Mouse (Mus musculus): ENCODE data around the gene B4galnt1. TPM values are rescaled to one million over a fixed set of nuclear protein-coding genes. Genes with fewer than 3 reads are reported as not detected.

The B4galnt1 gene
- 1.2 and 1.7 TPM in 2 replicates for polyA plus RNA-seq (2015; fragmentation: Nextera tagmentation; extraction: Ambion mirVana)

GRCm38 (mm10) chr10:127164631-127165353 lies at the start of gene B4galnt1:
TSS of gene B4galnt1 (plus strand) at chr10:127165225.
- Histone ChIP-seq H3K4me1 (peaks cover 34% of the 10 kb centered on the region), H3K36me3 (no peaks in the 10 kb centered on the region), H3K4me3 (peak within 1 kb of the TSS; percentile 66), H3K27ac (replicated peaks) (no peak within 1 kb of the TSS), H3K9me3 (no peaks in the 10 kb centered on the region), H3K4me2 (peak within 1 kb of the TSS; percentile 100), H3K9ac (peak within 1 kb of the TSS; percentile 80), H3K27me3 (replicated peaks) (peaks cover 79% of the 10 kb centered on the region)
- WGBS: 2% methylated on average over 52 of the region's 52 CpGs
- peak; percentile 37; the same call in 1 of the 2 replicates for ATAC-seq (ENCODE audit: extremely low read depth, insufficient number of reproducible peaks, low FRiP score, low TSS enrichment)

- no peaks in the 10 kb centered on the region for H3K9me3 ChIP-seq
- H3K27me3 ChIP-seq (replicated peaks): no peaks in the 10 kb centered on the region
- no peak overlapping the region for H3K4me3 ChIP-seq
- 85% methylated on average over 11 of the region's 11 CpGs for WGBS
- H3K4me1 ChIP-seq: peaks cover 17% of the 10 kb centered on the region
- no peak overlapping the region for H3K9ac ChIP-seq
- no peak for ATAC-seq (ENCODE audit: extremely low read depth, insufficient number of reproducible peaks, low FRiP score, low TSS enrichment)
- H3K4me2 ChIP-seq: no peak overlapping the region
- no peak overlapping the region for H3K27ac ChIP-seq (replicated peaks)
- H3K36me3 ChIP-seq: peaks cover 48% of the 10 kb centered on the region
Observed at GRCm38 (mm10) chr10:127118470-127118869, 46.6 kb upstream of the B4galnt1 start.

- peaks cover 48% of the 10 kb centered on the region for H3K36me3 ChIP-seq
- H3K4me1 ChIP-seq: peaks cover 17% of the 10 kb centered on the region
- H3K9ac ChIP-seq: no peak overlapping the region
- H3K27me3 ChIP-seq (replicated peaks): no peaks in the 10 kb centered on the region
- no peak for ATAC-seq (ENCODE audit: extremely low read depth, insufficient number of reproducible peaks, low FRiP score, low TSS enrichment)
- no peaks in the 10 kb centered on the region for H3K9me3 ChIP-seq
- H3K4me2 ChIP-seq: no peak overlapping the region
- no peak overlapping the region for H3K27ac ChIP-seq (replicated peaks)
- H3K4me3 ChIP-seq: no peak overlapping the region
- WGBS: 89% methylated on average over 10 of the region's 10 CpGs
Observed at GRCm38 (mm10) chr10:127119229-127119628, 45.8 kb upstream of the B4galnt1 start.

- Histone ChIP-seq H3K36me3 (peaks cover 39% of the 10 kb centered on the region), H3K9me3 (no peaks in the 10 kb centered on the region), H3K9ac (peak overlapping the region; percentile 91), H3K27ac (replicated peaks) (no peak overlapping the region), H3K4me2 (peak overlapping the region; percentile 99), H3K4me1 (peaks cover 17% of the 10 kb centered on the region), H3K4me3 (peak overlapping the region; percentile 95), H3K27me3 (replicated peaks) (no peaks in the 10 kb centered on the region)
- WGBS: 3% methylated on average over 34 of the region's 34 CpGs
- ATAC-seq (ENCODE audit: extremely low read depth, insufficient number of reproducible peaks, low FRiP score, low TSS enrichment): no peak
Observed at GRCm38 (mm10) chr10:127120301-127121065, 44.5 kb upstream of the B4galnt1 start.

- 0% methylated on average over 19 of the region's 19 CpGs for WGBS
- no peak within 1 kb of the TSS for H3K27ac ChIP-seq (replicated peaks)
- H3K36me3 ChIP-seq: peaks cover 33% of the 10 kb centered on the region
- no peaks in the 10 kb centered on the region for H3K9me3 ChIP-seq
- ATAC-seq (ENCODE audit: extremely low read depth, insufficient number of reproducible peaks, low FRiP score, low TSS enrichment): peak; percentile 98
- peak within 1 kb of the TSS; percentile 99 for H3K4me2 ChIP-seq
- peak within 1 kb of the TSS; percentile 95 for H3K4me3 ChIP-seq
- H3K27me3 ChIP-seq (replicated peaks): no peaks in the 10 kb centered on the region
- H3K9ac ChIP-seq: peak within 1 kb of the TSS; percentile 91
- H3K4me1 ChIP-seq: peaks cover 17% of the 10 kb centered on the region
Observed at GRCm38 (mm10) chr10:127121066-127121477, 44.0 kb upstream of the B4galnt1 start, which contains the start of gene Os9. TSS of gene Os9 (minus strand) at chr10:127121131.

GRCm38 (mm10) chr10:127122018-127122417 lies 43.0 kb upstream of the B4galnt1 start:
- Histone ChIP-seq H3K27ac (replicated peaks) (no peak overlapping the region), H3K9me3 (no peaks in the 10 kb centered on the region)
- WGBS: 79% methylated on average over 3 of the region's 3 CpGs

GRCm38 (mm10) chr10:127122784-127123435 lies 42.1 kb upstream of the B4galnt1 start:
- WGBS: 9% methylated on average over 13 of the region's 13 CpGs
- no peak for ATAC-seq (ENCODE audit: extremely low read depth, insufficient number of reproducible peaks, low FRiP score, low TSS enrichment)
- peaks cover 17% of the 10 kb centered on the region for H3K4me1 ChIP-seq
- peak overlapping the region; percentile 68 for H3K4me2 ChIP-seq
- H3K27me3 ChIP-seq (replicated peaks): no peaks in the 10 kb centered on the region
- H3K36me3 ChIP-seq: peaks cover 16% of the 10 kb centered on the region
- no peaks in the 10 kb centered on the region for H3K9me3 ChIP-seq
- H3K27ac ChIP-seq (replicated peaks): 0 out of 2 replicates have a peak overlapping the region, but pooled peaks have one; percentile 5
- peak overlapping the region; percentile 38 for H3K4me3 ChIP-seq
- peak overlapping the region; percentile 58 for H3K9ac ChIP-seq

More at GRCm38 (mm10) chr10:127122018-127122417, 43.0 kb upstream of the B4galnt1 start:
- H3K36me3 ChIP-seq: peaks cover 24% of the 10 kb centered on the region
- H3K9ac ChIP-seq: no peak overlapping the region
- peaks cover 17% of the 10 kb centered on the region for H3K4me1 ChIP-seq
- no peaks in the 10 kb centered on the region for H3K27me3 ChIP-seq (replicated peaks)
- peak overlapping the region; percentile 99; the same call in 1 of the 2 replicates for H3K4me2 ChIP-seq
- H3K4me3 ChIP-seq: no peak overlapping the region
- no peak for ATAC-seq (ENCODE audit: extremely low read depth, insufficient number of reproducible peaks, low FRiP score, low TSS enrichment)

- peak overlapping the region; percentile 38 for H3K4me3 ChIP-seq
- H3K27me3 ChIP-seq (replicated peaks): no peaks in the 10 kb centered on the region
- no peaks in the 10 kb centered on the region for H3K9me3 ChIP-seq
- peaks cover 11% of the 10 kb centered on the region for H3K36me3 ChIP-seq
- peaks cover 17% of the 10 kb centered on the region for H3K4me1 ChIP-seq
- H3K27ac ChIP-seq (replicated peaks): no peak overlapping the region
- H3K9ac ChIP-seq: peak overlapping the region; percentile 58
- 14% methylated on average over 4 of the region's 4 CpGs for WGBS
- no peak for ATAC-seq (ENCODE audit: extremely low read depth, insufficient number of reproducible peaks, low FRiP score, low TSS enrichment)
- peak overlapping the region; percentile 68 for H3K4me2 ChIP-seq
Observed at GRCm38 (mm10) chr10:127123436-127123805, 41.6 kb upstream of the B4galnt1 start.

GRCm38 (mm10) chr10:127125210-127126001 lies 39.6 kb upstream of the B4galnt1 start:
- Histone ChIP-seq H3K36me3 (no peaks in the 10 kb centered on the region), H3K27ac (replicated peaks) (no peak overlapping the region), H3K9me3 (no peaks in the 10 kb centered on the region), H3K4me2 (no peak overlapping the region), H3K27me3 (replicated peaks) (no peaks in the 10 kb centered on the region), H3K4me3 (no peak overlapping the region), H3K4me1 (peaks cover 13% of the 10 kb centered on the region), H3K9ac (no peak overlapping the region)
- 69% methylated on average over 9 of the region's 9 CpGs for WGBS
- ATAC-seq (ENCODE audit: extremely low read depth, insufficient number of reproducible peaks, low FRiP score, low TSS enrichment): no peak

GRCm38 (mm10) chr10:127126579-127126978 lies 38.4 kb upstream of the B4galnt1 start:
- H3K9ac ChIP-seq: no peak overlapping the region
- WGBS: 59% methylated on average over 5 of the region's 5 CpGs
- H3K4me2 ChIP-seq: no peak overlapping the region
- H3K9me3 ChIP-seq: no peaks in the 10 kb centered on the region
- ATAC-seq (ENCODE audit: extremely low read depth, insufficient number of reproducible peaks, low FRiP score, low TSS enrichment): no peak
- no peak overlapping the region for H3K4me3 ChIP-seq
- no peaks in the 10 kb centered on the region for H3K36me3 ChIP-seq
- H3K27ac ChIP-seq (replicated peaks): no peak overlapping the region
- H3K27me3 ChIP-seq (replicated peaks): 0 out of 2 replicates have a peak, but pooled peaks cover 4% of the 10 kb centered on the region
- peaks cover 10% of the 10 kb centered on the region for H3K4me1 ChIP-seq

Data from heart, embryonic 13.5 days (tissue).